Mouse (Mus musculus): Measurements from ENCODE around the gene Src. TPM values are rescaled to one million over a fixed set of nuclear protein-coding genes. Genes with fewer than 3 reads are reported as not detected.

Gene Src
- polyA plus RNA-seq, 1 experiment from 2014 or later: 5.6 TPM

DNA sequence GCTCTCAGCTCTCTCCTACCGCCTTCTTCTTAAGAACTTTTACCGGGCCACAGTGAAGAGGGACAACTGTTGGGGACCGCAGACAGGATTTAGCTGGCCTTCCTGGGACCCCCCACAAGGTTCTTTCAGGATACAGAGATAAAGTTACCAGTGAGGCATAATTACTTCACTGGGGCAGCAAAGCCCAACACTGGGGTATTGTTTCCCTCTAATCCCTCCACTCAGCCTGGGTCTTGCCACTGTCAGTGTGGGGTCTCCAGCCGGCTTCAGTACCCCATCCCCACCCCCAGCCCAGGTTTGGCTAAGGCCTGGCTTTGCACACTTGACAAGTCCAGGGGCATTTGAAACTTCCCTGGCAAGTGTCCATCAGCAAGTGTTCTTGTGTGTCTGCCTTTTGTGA, 96.1 kb downstream of the Src start:
- H3K9ac ChIP-seq: no peak overlapping the region
- H3K4me1 ChIP-seq (replicated peaks): no peaks in the 10 kb centered on the region
- WGBS: 19% methylated on average over 4 of the region's 4 CpGs
- H3K4me3 ChIP-seq: no peak overlapping the region
- H3K4me2 ChIP-seq: no peak overlapping the region
- H3K36me3 ChIP-seq: no peaks in the 10 kb centered on the region
- peaks cover 22% of the 10 kb centered on the region for H3K27me3 ChIP-seq
- ATAC-seq (replicated peaks; ENCODE audit: insufficient number of reproducible peaks, insufficient read depth, low FRiP score, low read depth): no peak
- no peaks in the 10 kb centered on the region for H3K9me3 ChIP-seq (replicated peaks)
- no peak overlapping the region for H3K27ac ChIP-seq

DNA sequence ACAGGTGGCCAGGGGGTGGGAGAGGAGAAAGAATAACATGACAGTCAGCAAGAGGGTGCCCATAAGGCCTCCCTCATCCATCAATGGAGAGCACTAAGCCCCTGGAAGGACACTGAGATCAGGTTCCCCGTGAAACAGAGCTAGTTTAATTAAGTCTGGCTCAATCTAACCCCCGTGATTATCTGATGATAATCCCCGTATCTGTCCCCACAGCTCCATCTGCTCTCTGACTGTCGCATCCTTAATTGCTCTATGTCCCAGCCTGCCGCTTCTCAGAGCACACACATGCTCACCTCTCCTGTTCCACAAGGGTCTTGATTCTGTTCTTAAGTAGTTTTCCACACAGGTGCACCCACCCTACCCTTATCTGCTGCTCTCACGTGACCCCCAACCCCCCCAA, 99.3 kb downstream of the Src start:
- Histone ChIP-seq H3K9ac (no peak overlapping the region), H3K4me1 (replicated peaks) (no peaks in the 10 kb centered on the region), H3K4me2 (no peak overlapping the region), H3K9me3 (replicated peaks) (no peaks in the 10 kb centered on the region), H3K27me3 (peaks cover 17% of the 10 kb centered on the region), H3K4me3 (no peak overlapping the region), H3K27ac (no peak overlapping the region), H3K36me3 (no peaks in the 10 kb centered on the region)
- ATAC-seq (replicated peaks; ENCODE audit: insufficient number of reproducible peaks, insufficient read depth, low FRiP score, low read depth): no peak
- WGBS: 52% methylated on average over 6 of the region's 6 CpGs

DNA sequence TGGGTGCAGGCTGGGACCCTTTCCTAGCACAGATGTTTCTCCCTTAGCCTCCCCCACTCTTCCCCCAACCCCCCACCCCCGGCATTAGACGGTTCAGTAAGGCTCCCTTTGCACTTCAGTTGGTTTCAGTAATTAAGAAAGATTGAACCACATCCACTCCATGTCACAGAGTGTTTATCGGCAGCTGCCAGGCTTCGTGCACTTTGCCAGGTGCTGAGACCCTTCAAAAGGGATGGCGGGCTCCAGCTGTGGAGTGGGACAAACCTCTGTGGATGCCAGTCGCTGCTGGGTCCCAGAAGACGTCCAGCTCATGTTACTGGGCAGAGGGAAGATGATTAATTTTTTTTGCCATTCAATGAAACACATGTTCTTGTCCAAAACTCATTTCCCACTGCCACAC, 100.2 kb downstream of the Src start:
- Histone ChIP-seq H3K4me3 (no peak overlapping the region), H3K9ac (no peak overlapping the region), H3K4me1 (replicated peaks) (no peaks in the 10 kb centered on the region), H3K27me3 (peaks cover 14% of the 10 kb centered on the region), H3K27ac (no peak overlapping the region), H3K36me3 (no peaks in the 10 kb centered on the region), H3K4me2 (no peak overlapping the region), H3K9me3 (replicated peaks) (no peaks in the 10 kb centered on the region)
- ATAC-seq (replicated peaks; ENCODE audit: insufficient number of reproducible peaks, insufficient read depth, low FRiP score, low read depth): no peak
- 50% methylated on average over 7 of the region's 7 CpGs for WGBS

DNA sequence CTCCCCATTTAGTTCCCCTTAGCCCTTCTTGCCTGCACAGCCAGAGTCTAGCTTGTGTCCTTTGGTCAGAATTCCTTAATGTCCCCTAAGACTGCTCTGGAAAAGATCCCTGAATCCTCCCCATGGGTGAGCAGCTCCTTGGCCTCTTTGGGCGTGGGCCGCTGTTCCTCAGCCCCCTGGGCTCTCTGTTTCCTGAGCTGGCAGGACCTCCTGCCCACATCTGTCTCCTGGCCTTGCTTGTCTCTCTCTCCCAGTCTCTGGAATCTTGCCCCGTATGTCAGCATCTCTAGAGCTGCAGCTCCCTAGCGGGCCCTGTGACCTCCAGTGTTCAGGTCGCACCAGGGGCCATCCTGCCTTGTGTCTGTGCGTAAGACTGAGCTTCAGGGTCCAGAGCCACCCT, 101.2 kb downstream of the Src start:
- no peak for ATAC-seq (replicated peaks; ENCODE audit: insufficient number of reproducible peaks, insufficient read depth, low FRiP score, low read depth)
- Histone ChIP-seq H3K36me3 (no peaks in the 10 kb centered on the region), H3K4me1 (replicated peaks) (no peaks in the 10 kb centered on the region), H3K4me3 (no peak overlapping the region), H3K9ac (no peak overlapping the region), H3K27me3 (peaks cover 14% of the 10 kb centered on the region; the same call in 1 of the 2 replicates), H3K9me3 (replicated peaks) (no peaks in the 10 kb centered on the region), H3K27ac (no peak overlapping the region), H3K4me2 (no peak overlapping the region)
- WGBS: 56% methylated on average over 6 of the region's 6 CpGs

DNA sequence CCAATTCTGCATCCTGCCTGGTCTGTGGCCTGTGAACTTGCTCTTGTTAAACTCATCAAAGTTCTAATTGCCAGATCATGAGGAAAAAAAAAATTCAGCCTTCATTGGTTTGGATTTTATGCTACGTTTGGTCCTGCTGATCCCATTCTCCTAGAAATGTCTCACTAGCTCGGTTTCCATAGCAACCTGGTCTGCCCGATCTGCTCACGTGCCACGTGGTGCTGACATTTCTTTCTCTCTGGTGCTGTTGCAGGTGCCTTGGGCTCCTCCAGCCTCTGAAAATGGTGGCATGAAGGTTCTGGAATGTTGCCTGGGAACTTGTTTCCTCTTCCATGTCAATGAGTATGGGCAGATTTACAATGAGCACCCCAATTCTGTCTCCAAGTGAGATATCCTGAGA, 102.3 kb downstream of the Src start:
- H3K27me3 ChIP-seq: peaks cover 11% of the 10 kb centered on the region; the same call in 1 of the 2 replicates
- H3K4me3 ChIP-seq: no peak overlapping the region
- H3K4me1 ChIP-seq (replicated peaks): no peaks in the 10 kb centered on the region
- no peak for ATAC-seq (replicated peaks; ENCODE audit: insufficient number of reproducible peaks, insufficient read depth, low FRiP score, low read depth)
- no peak overlapping the region for H3K9ac ChIP-seq
- no peaks in the 10 kb centered on the region for H3K36me3 ChIP-seq
- H3K4me2 ChIP-seq: no peak overlapping the region
- 50% methylated on average over 5 of the region's 5 CpGs for WGBS
- H3K27ac ChIP-seq: no peak overlapping the region
- no peaks in the 10 kb centered on the region for H3K9me3 ChIP-seq (replicated peaks)

Other genes with a start within 250 kb of the Src start
- 14.9 and 17.2 TPM in 2 replicates for gene Rbl1, start 213.9 kb upstream of the Src start, polyA plus RNA-seq (2015; fragmentation: Nextera tagmentation; extraction: Ambion mirVana)
- 152 and 188 TPM in 2 replicates for gene Rpn2, start 139.4 kb upstream of the Src start, polyA plus RNA-seq (2015; fragmentation: Nextera tagmentation; extraction: Ambion mirVana)
- 0.09 and 0.27 TPM in 2 replicates for gene Mroh8, start 138.9 kb upstream of the Src start, polyA plus RNA-seq (2015; fragmentation: Nextera tagmentation; extraction: Ambion mirVana)
- gene Ghrh, start 70.9 kb upstream of the Src start, polyA plus RNA-seq (2015; fragmentation: Nextera tagmentation; extraction: Ambion mirVana): not detected in 2 replicates
- gene Manbal, start 50.9 kb upstream of the Src start, polyA plus RNA-seq (2015; fragmentation: Nextera tagmentation; extraction: Ambion mirVana): 49.7 and 62.0 TPM in 2 replicates
- 54.1 and 117 TPM in 2 replicates for gene Nnat, start 141.6 kb downstream of the Src start, polyA plus RNA-seq (2015; fragmentation: Nextera tagmentation; extraction: Ambion mirVana)
- gene Blcap, start 152.8 kb downstream of the Src start, polyA plus RNA-seq (2015; fragmentation: Nextera tagmentation; extraction: Ambion mirVana): 32.5 and 35.7 TPM in 2 replicates

Measured in heart, embryonic 15.5 days (tissue).